Mouse (Mus musculus): ENCODE measurements at regions not wholly inside any gene's neighbourhood (a gene's known extent, or its start where the extent isn't known, plus 50 kb on each side); places are given as distances from the start of the nearest gene placed in this dataset.

DNA sequence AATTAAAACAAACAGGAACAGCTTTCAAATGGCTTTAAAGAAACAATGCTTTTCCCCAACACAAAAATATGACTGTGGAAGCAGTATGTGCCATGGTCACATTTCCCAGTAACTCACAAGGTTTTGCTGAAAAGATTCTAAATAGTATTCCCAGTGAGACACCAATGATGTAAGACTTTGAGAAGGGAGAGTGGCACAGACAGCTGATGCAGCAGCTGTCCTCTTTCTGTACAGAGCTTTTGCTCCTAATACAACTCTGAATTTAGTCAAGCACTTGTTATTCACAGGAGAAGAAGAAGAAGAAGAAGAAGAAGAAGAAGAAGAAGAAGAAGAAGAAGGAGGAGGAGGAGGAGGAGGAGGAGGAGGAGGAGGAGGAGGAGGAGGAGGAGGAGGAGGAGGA is 1023.6 kb downstream of the 9330182O14Rik start:
- TF ChIP-seq MAZ (IDR thresholded peaks at IDR 0.05; ENCODE audit: low read depth, low read length): no peak
- no peak for TF ChIP-seq ELF1 (IDR thresholded peaks at IDR 0.05; ENCODE audit: low read depth, low read length)
- no peak for TF ChIP-seq POLR2AphosphoS2 (IDR thresholded peaks at IDR 0.05; ENCODE audit: low read depth, low read length)
- no peak for TF ChIP-seq ZC3H11A (IDR thresholded peaks at IDR 0.05; ENCODE audit: low read depth, low read length)
- TF ChIP-seq KAT2A (IDR thresholded peaks at IDR 0.05; ENCODE audit: insufficient replicate concordance, low read length): no peak
- no peak for TF ChIP-seq JUND (conservative IDR thresholded peaks at IDR 0.05; ENCODE audit: low read depth, low read length)
- no peak for TF ChIP-seq UBTF (IDR thresholded peaks at IDR 0.05; ENCODE audit: low read depth, low read length)
- TF ChIP-seq MXI1 (IDR thresholded peaks at IDR 0.05; ENCODE audit: low read depth, low read length): no peak
- no peak for TF ChIP-seq MAX (IDR thresholded peaks at IDR 0.05; ENCODE audit: low read length)
- TF ChIP-seq ETS1 (conservative IDR thresholded peaks at IDR 0.05; ENCODE audit: low read depth, low read length): no peak
- no peak for TF ChIP-seq SMC3 (IDR thresholded peaks at IDR 0.05; ENCODE audit: low read depth, low read length)
- TF ChIP-seq NRF1 (IDR thresholded peaks at IDR 0.05; ENCODE audit: low read depth, low read length): no peak
- no peak for TF ChIP-seq E2F4 (IDR thresholded peaks at IDR 0.05; ENCODE audit: insufficient replicate concordance, low read depth, low read length)
- TF ChIP-seq MAFK (IDR thresholded peaks at IDR 0.05; ENCODE audit: insufficient replicate concordance, low read length): no peak
- no peak for TF ChIP-seq CHD2 (IDR thresholded peaks at IDR 0.05; ENCODE audit: low read length)
- TF ChIP-seq CTCF (conservative IDR thresholded peaks at IDR 0.05 in 1 of 2, IDR thresholded peaks at IDR 0.05 in 1 of 2; ENCODE audit: low read depth in 2 of 2, low read length in 2 of 2): no peak
- Histone ChIP-seq H3K9me3 (replicated peaks; ENCODE audit: low read length) (no peaks in the 10 kb centered on the region), H3K36me3 (replicated peaks in 1 of 2; ENCODE audit: control insufficient read depth in 1 of 2, insufficient read depth in 1 of 2, low read length in 1 of 2) (no peaks in the 10 kb centered on the region), H3K9ac (ENCODE audit: insufficient read depth, low read depth) (no peak overlapping the region), H3K27ac (ENCODE audit: insufficient read depth, low read depth) (no peak overlapping the region), H3K4me2 (ENCODE audit: insufficient read depth, low read depth, poor library complexity, severe bottlenecking) (no peak overlapping the region), H3K27me3 (replicated peaks) (no peaks in the 10 kb centered on the region), H3K4me1 (ENCODE audit: control insufficient read depth in 1 of 2, insufficient read depth in 2 of 2) (peaks cover 4 to 8% of the 10 kb centered on the region in 2 experiments), H3K79me2 (replicated peaks; ENCODE audit: control insufficient read depth, extremely low read depth, insufficient read depth, poor library complexity, severe bottlenecking) (no peaks in the 10 kb centered on the region), H3K4me3 (replicated peaks in 1 of 3; ENCODE audit: low read depth in 2 of 3, low read length in 2 of 3, poor library complexity in 1 of 3) (no peak overlapping the region)
- dilution Hi-C loops (cut with MboI; ENCODE audit: extremely low pct_ligation_motif_present, extremely low pct_unique_long_range_greater_than_20kb, low sequenced_read_pairs) (no loop called here), in situ Hi-C loops (cut with MboI; ENCODE audit: low pct_ligation_motif_present, low pct_unique_long_range_greater_than_20kb, low sequenced_read_pairs) (loop anchor here (25.0 kb wide), 3 partner anchors 154 to 804 kb away; no protein-coding TSS in a partner anchor)
- no peak for DNase-seq (ENCODE audit: extremely low read depth)

DNA sequence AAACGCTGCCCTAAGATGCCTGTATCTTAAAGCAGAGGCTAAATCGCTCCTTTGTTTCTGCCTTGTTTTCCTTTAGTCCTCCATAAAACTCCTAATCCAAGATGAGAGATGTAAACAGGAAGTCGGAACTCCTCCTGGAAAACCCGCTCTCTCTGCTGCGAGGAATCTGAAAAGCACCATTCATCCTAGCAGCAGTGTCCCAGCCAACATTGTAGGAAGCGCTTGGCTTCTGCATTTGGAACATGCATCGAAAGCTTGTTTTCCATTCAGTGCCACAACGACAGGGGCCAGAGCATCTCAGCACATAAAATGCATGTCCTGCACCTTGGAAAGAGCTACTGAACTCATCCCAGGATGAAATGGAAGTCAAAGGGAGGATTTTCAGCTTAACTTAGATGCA is 1028.1 kb downstream of the 9330182O14Rik start:
- DNase-seq (ENCODE audit: extremely low read depth): no peak
- Histone ChIP-seq H3K9ac (ENCODE audit: insufficient read depth, low read depth) (no peak overlapping the region), H3K4me2 (ENCODE audit: insufficient read depth, low read depth, poor library complexity, severe bottlenecking) (no peak overlapping the region)

More for the DNA sequence above, 1028.1 kb downstream of the 9330182O14Rik start:
- H3K4me1 ChIP-seq (ENCODE audit: control insufficient read depth in 1 of 2, insufficient read depth in 2 of 2): peaks cover 2 to 4% of the 10 kb centered on the region in 2 experiments; a peak in 2 of 4 replicates
- TF ChIP-seq UBTF (IDR thresholded peaks at IDR 0.05; ENCODE audit: low read depth, low read length): no peak
- no peak overlapping the region for H3K4me3 ChIP-seq (replicated peaks in 1 of 3; ENCODE audit: low read depth in 2 of 3, low read length in 2 of 3, poor library complexity in 1 of 3)
- H3K9me3 ChIP-seq (replicated peaks; ENCODE audit: low read length): no peaks in the 10 kb centered on the region
- no peaks in the 10 kb centered on the region for H3K27me3 ChIP-seq (replicated peaks)
- dilution Hi-C loops (cut with MboI; ENCODE audit: extremely low pct_ligation_motif_present, extremely low pct_unique_long_range_greater_than_20kb, low sequenced_read_pairs): no loop called here
- in situ Hi-C loops (cut with MboI; ENCODE audit: low pct_ligation_motif_present, low pct_unique_long_range_greater_than_20kb, low sequenced_read_pairs): loop anchor here (25.0 kb wide), 3 partner anchors 150 to 800 kb away; no protein-coding TSS in a partner anchor
- H3K79me2 ChIP-seq (replicated peaks; ENCODE audit: control insufficient read depth, extremely low read depth, insufficient read depth, poor library complexity, severe bottlenecking): no peaks in the 10 kb centered on the region
- no peak overlapping the region for H3K27ac ChIP-seq (ENCODE audit: insufficient read depth, low read depth)
- no peaks in the 10 kb centered on the region for H3K36me3 ChIP-seq (replicated peaks in 1 of 2; ENCODE audit: control insufficient read depth in 1 of 2, insufficient read depth in 1 of 2, low read length in 1 of 2)
